Mouse (Mus musculus): ENCODE measurements at regions not wholly inside any gene's neighbourhood (a gene's known extent, or its start where the extent isn't known, plus 50 kb on each side); places are given as distances from the start of the nearest gene placed in this dataset.

DNA sequence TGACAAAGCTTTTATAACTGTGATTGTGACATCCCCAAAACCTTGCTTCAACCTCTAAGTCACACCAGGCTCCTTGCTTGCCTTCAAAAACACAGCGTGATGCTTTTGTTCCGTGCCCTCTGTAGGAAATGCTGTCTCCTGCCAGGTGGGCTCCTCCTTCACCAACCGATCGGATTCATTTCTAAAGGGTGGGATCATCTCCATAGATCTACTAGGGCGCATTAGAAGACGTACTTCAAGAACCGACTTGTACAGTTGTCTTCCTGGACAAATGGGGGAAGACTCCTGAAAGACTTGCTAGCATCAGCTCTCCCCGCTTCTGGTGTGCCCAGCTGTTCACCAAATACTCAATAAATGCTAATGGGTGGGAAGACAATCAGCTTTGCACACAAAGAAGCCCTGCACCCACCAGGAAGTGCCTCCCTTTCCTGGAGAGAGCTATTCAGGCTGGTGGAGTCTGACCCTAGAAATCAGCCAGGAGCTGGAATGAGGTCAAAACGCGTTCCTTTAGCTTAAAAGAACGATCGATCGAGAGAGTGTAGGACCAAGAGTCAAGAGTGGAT is 53.0 kb downstream of the Hoxa1 start:
- CTCF ChIA-PET, result no interaction called here

DNA sequence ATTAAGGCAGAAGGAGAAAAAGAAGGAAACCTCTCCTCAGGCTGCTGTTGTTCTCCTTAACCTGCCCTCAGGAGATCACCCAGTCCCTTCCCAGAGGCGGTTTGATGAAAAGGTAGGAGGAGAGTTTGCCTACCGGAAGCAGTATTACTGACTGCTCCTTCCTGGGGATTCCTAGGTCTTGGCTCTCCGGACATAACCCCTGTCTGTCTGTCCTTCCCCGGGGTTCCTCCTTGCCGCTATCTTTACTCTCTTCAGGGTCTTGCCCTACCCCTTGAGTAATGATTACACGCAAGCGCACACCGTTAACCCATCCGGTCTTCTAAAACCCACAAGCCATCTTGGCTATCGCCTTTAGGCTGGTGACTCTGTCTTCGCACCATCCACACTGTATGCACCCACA is 54.0 kb downstream of the Hoxa1 start:
- CTCF ChIA-PET, result no interaction called here

DNA sequence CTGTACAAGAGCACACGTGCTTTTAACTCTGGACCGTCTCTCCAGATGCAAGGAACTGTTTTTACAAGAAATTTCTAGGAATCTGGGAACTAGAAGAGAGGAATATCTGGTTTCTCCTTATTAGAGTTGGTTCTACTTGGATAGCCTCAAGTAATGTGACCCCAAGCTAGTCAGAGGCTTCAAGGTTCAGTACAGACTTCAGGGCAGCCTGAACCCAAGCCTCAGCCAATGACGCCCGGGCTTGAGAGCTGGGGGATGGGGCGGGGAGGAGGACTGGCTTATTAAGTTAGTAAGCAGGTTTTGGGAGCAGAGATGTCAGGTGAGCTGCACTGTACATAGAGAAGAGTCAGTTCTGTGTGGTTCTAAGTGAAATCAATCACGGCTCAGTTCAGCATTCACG is 54.5 kb downstream of the Hoxa1 start:
- CTCF ChIA-PET, result no interaction called here

DNA sequence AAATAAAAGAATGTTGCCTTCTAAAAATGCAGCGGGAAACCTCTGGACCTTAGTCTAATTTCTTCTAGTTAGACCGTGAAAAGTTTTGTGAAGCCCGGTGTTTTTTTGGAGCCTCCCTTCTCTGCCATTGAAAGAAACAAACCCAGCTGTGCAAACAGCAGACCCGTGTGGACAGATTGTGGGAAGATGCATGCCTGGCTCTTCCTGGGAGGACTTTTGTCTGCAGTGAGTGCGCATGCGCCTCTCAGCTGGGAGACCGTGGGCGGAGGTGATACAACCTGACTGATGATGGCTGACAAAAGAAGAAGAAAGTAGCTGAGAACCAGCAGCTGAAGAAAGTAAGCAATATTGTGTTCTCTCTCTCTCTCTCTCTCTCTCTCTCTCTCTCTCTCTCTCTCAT is 55.4 kb downstream of the Hoxa1 start:
- CTCF ChIA-PET, result no interaction called here

DNA sequence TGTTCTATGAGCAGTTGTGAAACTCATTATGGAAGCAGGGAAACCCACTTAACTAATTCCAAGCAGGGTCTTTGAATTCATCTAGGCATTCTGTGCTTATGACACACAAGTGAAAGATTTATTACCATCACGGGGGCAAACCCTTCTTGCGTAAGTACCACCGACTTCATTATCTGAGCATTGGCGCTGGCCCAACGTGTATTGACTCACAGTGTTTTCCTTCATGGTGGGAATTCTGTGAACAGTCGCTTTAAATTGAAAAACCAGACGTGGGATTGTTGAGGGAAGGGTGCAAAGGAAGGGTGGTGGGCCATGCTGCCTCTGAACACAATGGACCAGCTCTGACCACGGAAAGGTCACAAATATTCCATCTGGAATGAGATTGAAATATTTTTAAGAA is 55.9 kb downstream of the Hoxa1 start:
- CTCF ChIA-PET, result no interaction called here

DNA sequence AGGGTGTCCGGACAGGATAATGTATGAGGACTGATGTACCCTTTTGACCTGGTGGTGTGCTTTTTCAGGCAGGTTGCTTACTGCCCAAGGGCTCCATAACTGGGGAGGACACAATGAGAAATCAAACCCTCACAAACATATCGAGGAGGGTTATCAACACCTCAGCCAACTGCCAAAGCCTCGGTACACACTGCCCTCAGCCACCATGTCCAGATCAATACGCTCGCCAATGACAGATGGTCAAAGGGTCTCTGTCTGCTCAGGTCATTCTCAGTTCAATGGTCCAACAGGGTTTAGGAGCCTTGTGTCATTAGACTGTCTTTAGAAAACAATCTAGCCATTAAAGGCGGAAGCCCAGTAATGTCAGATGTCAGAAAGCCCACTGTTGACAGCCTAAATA is 56.9 kb downstream of the Hoxa1 start:
- CTCF ChIA-PET, result no interaction called here

DNA sequence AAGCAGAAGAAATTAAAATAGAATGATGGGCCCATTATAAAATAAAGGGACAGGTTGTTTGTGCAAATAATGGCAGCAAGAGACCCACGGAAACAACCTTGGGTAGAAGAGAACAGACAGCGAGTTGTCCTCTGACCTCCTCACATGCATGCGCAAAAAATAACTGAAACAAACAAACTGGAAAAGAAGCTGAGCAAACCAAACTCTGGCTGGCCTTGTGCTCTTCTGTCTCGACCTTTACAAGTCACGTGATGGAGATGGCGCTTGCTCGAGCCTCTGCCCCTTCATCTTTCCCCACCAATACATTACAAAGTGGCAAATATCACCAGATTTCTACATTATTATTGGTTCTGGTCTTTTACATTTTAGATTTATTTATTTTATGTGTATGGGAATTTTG is 59.3 kb downstream of the Hoxa1 start:
- CTCF ChIA-PET, result no interaction called here

DNA sequence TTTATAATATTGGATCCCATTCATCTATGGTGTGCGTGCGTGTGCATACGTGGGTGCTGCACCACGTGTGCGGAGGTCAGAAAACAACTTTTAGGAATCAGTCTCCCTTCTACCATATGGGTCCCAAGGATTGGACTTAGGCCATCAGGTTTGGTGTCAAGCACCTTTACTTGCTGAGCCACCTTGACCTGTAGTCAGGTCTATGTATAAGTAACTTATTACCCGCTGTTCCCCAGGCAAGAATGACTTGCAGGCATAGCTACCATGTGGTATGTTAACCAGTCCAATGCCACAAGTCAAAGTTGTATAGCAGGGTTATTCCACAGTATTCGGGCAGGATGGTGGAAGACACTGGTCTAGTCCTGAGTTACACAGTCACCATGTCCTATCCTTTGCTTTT is 62.5 kb downstream of the Hoxa1 start:
- CTCF ChIA-PET, result no interaction called here

DNA sequence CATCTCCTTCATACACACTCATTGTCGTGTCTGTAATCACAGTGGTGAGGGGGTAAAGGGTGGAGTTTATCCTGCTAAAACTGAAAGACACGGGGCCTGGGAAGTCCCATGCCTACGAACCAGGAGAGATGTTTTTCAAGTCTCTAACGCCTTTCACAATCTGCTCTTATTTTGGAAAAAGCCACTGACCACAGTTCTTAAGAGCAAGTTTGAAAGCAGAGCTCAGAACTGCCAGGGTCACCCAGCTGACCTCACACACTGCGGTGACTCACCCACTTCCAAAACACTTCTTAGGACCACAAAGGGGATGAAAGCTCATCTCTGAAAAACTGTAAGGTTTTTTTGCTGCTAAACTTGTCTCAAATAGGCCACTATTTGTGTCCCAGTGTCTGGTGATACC is 66.7 kb downstream of the Hoxa1 start:
- CTCF ChIA-PET, result no interaction called here

DNA sequence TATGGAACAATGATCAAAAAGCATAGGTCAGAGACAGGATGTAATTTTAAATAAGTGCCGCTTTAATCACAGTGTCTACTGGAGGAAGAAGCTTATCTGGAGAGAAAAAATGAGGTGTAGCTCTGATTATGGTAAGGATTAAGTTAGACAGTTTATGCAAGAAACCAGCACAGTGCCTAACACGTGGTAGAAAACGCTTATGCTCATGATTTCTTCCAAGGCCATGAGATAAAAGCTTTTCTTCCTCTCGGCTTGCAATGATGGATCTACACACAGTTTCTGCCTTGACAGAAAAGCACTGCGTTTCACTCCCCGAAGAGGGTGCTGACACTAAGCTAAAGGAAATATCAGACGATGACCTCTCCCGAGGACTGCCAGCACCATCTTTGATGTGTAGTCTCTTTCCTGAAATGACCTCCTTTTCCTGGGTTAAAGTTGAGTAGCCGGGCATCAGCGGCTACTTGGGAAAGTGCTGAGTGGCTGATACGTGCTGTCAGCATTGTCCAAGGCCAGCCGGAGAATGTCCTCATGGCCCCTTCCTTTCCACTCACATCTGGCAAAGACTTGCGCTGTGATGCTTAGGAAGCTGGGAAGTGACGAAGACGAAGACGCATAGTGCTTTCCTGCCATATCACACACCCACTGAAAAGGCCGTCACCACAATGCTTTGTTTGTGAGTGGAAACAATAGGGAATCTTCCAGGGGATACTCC is 72.0 kb downstream of the Hoxa1 start:
- CTCF ChIA-PET, result interaction anchor here (0.7 kb wide), 1 partner anchor 185 kb away, joined by 3 read pairs; no protein-coding TSS in a partner anchor

DNA sequence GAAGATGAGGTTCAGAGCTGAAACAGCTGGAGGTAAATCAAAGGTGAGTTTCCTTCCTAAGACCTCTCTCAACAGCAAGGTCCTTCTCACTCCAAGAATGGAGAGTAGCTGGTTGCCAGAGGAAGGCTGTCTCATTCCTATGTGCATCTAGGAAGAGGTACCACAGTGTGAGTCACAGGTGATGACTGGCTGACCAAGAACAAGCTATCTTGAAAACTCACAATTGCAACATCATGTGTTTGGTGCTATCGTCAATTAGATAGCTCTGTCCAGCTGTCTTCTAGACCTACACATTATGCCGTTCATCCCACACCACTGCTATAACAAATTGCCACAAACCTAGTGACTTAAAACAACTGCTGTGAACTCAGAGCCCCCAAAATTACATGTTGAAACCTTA is 72.3 kb upstream of the Skap2 start:
- CTCF ChIA-PET, result no interaction called here

DNA sequence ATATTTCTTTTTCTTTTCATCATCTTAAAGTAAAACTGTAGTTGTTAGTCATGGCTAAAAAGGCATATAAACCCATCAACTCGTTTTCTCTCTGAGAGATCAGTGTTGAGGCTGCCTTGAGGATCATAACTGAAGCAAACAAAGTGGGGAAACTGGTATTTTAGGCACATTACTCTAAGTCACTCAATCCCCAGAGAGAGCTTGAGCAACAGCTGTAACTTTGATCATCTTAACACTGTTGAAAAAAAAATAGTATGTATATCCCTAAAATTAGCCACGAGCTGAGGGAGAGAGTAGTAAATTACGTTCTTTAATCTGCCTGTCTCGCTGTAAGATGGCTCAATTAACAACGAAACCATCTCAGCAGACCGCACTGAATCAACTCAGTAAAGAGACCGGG is 67.2 kb upstream of the Skap2 start:
- CTCF ChIA-PET, result no interaction called here

DNA sequence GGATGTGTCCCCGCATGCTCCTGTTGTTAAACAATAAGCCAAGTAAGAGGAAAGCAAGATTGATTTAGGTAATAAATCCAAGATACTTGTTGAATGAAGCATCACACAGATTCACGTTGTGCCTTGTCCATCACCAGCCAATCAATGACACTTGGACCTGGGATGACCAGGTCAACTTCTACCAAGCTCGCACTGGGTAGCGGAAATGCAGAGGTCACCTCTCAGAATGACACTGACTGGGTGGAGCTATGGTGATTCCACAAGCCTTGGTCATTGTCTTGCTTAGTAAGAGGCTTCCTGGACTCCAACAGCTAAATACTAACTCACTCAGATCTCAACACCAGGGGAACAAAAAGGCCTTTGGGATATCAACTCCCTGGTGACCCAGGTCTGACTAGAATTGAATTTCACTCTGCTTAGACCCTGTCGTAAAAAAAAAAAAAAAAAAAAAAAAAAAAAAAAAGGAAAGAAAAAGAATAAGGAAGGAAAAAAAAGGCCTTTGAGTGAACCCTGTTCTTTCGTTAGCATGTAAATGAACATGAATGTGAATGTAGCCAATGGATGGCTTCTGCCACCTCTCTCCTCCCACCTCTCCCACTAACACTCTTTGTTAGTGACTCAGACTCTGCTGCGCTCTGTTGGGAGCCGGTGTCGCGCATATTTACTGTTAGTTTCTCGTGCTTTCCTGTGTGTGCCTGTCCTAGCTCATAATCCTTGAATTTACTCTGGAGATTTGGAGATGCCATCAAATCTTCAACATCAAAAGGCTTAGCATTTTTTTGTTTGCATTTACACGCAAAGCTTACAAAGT is 66.4 kb upstream of the Skap2 start:
- CTCF ChIA-PET, result no interaction called here

DNA sequence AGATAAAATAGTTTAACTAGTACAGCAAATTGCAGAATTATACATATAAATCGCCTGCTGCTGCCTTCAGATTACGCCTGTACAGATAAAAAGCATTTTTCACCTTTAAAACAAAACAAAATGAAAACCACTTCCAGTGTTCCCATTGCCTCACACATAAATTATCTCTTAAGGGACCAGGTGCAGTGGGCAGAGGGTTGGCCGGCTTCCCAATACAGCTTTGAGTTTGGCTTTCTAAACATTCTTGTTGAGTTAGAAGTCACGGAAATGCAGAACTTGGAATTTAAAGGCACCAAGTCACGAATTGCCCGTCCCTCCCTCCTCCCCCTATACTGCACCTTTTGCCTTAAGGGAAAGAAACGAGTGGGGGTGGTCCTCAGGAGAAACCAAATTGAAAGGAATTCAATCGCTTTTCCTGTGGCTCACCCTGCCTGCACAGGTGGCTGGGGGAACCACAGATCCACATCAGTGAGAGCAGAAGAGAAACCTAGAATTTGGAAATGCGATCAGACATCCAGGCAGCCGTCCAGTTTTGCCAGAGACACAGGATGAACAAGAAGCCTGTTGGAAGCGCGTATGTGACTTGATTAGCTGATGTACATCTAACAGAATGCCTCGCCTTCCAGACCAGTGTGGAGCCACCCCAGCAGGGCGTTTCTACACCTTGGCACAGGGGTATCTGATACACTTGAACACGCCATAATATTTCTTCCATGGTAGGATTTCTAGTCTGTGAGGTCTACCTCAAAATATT is 64.0 kb upstream of the Skap2 start:
- CTCF ChIA-PET, result interaction anchor here (0.6 kb wide), 1 partner anchor 8 kb away, joined by 5 read pairs; no protein-coding TSS in a partner anchor

DNA sequence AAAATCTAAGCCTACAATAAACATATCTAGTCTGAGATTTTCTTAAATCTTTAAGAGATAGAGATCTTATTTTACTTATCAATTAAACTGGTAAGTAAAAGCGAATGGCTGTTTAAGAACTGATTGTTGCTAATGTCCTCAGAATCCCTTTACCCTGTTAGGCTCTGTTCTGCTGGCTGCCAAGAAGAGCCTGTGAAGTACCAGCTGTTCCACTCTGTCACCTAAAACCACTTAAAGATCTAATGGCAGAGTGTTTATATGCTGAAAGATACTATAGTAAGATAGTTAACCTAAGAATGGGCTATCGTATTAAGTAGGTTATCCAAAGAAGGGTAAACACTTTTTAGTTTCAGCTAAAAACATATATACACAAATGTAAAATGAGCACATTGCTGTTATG is 62.6 kb upstream of the Skap2 start:
- CTCF ChIA-PET, result no interaction called here

DNA sequence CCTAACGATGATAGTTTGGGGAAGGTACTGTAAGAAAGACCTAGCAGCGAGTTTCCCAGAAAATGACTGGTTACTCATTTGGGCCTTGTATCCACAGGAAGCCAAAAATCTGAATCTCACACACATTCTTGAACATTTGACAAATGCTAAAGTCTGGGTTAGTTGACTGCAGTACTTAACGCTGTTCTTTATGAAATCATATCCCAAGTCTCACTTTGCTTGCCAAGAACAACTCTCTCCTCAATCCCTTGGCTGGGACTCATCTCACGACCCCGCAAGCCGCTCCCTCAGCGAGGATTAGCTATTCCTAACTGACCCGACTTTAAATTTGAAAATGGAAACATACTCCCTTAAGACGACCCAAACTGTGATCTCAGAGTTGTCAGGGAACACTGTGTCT is 54.8 kb upstream of the Skap2 start:
- CTCF ChIA-PET, result no interaction called here

DNA sequence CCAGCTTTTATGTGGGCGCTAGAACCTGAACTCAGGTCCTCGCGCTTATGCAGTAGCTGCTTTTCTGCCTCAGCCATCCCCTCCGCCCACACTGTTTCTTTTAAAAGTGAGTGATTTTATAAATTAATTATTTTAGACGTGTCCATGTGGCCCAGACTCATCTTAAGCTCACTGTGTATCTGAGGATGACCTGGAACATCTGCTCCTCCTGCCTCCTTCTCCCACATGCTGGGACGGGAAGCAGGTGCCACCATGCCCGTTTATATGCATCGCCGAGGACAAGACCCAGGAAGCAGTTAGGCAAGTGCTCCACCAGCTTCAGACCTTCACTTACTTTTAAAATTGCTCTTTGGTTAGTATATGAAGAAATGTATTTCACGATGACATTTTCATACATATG is 53.3 kb upstream of the Skap2 start:
- CTCF ChIA-PET, result no interaction called here

DNA sequence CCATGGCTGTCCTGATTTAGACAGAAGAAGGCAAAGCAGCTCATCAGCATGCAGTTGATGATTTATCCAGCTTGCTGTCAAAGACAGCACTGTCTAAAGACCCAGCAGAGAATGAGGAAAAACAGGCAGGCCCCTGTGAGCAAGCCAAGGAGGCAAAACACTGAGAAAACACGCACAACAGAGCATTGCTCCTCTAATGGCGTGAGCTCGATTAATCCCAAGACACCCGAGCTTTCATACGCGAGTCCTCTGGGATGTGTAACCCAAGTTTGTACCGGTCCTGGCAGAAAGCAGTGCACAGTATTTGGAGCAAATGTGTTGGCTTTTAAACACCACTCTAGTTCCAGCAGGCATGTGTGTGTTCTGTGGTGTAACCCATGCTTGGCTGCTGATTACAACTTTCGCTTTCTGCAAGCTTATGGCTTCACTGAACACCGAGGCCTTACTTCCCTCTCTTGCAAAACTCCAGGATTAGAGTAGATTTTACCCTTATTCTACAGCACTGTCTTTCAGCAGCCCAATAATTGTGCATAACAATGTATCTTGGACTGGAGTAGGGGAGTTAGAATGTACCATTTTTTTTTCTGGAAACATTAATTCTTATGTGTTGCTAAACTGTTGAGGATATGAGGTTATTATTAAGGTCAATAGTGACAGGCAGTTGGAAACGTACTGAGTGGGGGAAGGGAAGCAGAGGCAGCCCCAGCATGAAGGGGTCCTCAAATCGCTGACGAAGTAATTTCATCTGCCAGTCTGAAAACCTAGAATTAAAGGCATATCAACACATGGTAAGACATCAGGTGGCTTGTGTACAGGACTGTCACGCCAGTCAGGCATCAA is 52.0 kb upstream of the Skap2 start:
- CTCF ChIA-PET, result no interaction called here

All from spleen, embryonic (tissue).